Mouse (Mus musculus) hindbrain, embryonic 13.5 days (tissue): ENCODE results near the gene Cyct. TPM values are rescaled to one million over a fixed set of nuclear protein-coding genes. Genes with fewer than 3 reads are reported as not detected.

ENCODE experiments used
- ATAC-seq: fragments of 200-750 bp; cut with Nextera tagmentation; 2 replicates; pipeline ENCODE4 v1.8.0; 2017; ENCODE audit warnings: moderate TSS enrichment; ENCODE audit not compliant: low FRiP score
- H3K27ac ChIP-seq: fragments of 300-500 bp; sonication (generic); 2 replicates; pipeline ENCODE4 v1.5.1; 2015; ENCODE audit warnings: inconsistent platforms, mild to moderate bottlenecking, moderate library complexity
- H3K27me3 ChIP-seq: fragments of 300-500 bp; sonication (generic); 2 replicates; pipeline ENCODE4 v1.6.1; 2015; ENCODE audit warnings: mild to moderate bottlenecking, inconsistent platforms
- H3K36me3 ChIP-seq: fragments of 300-500 bp; sonication (generic); 2 replicates; pipeline ENCODE4 v1.6.1; 2015; ENCODE audit warnings: mild to moderate bottlenecking, inconsistent platforms
- H3K4me1 ChIP-seq: fragments of 300-500 bp; sonication (generic); replicated peaks from 2 replicates; pipeline ENCODE4 v1.6.1; 2015; ENCODE audit warnings: inconsistent platforms
- H3K4me2 ChIP-seq: fragments of 300-500 bp; sonication (generic); 2 replicates; pipeline ENCODE4 v1.6.1; 2015; ENCODE audit warnings: inconsistent platforms, mild to moderate bottlenecking, moderate library complexity
- H3K4me3 ChIP-seq: fragments of 300-500 bp; sonication (generic); 2 replicates; pipeline ENCODE4 v1.5.1; 2015; ENCODE audit warnings: mild to moderate bottlenecking, inconsistent platforms
- H3K9ac ChIP-seq: fragments of 300-500 bp; sonication (generic); 2 replicates; pipeline ENCODE4 v1.6.1; 2015; ENCODE audit warnings: mild to moderate bottlenecking, inconsistent platforms
- H3K9me3 ChIP-seq: fragments of 300-500 bp; sonication (generic); 2 replicates; pipeline ENCODE4 v1.6.1; 2016; ENCODE audit warnings: inconsistent platforms
- WGBS: fragments of 180-500 bp; shearing (Covaris S2); methylation state at CpG from one replicate; pipeline ENCODE4 v1.1.7; 2015; 5-methylcytosine and 5-hydroxymethylcytosine counted together
- polyA plus RNA-seq: library from polyadenylated mRNA; unstranded; fragments of >200 nt; fragmentation: Nextera tagmentation; extraction: Ambion mirVana; gene quantifications from 2 replicates; pipeline ENCODE4 v1.2.1, GENCODE M21; 2015

Cyct gene
- polyA plus RNA-seq, 1 experiment from 2014 or later: not detected

- Histone ChIP-seq H3K27ac (peak within 1 kb of the TSS; percentile 83), H3K4me3 (peak within 1 kb of the TSS; percentile 98), H3K36me3 (peaks cover 29% of the 10 kb centered on the region), H3K4me1 (peaks cover 18% of the 10 kb centered on the region), H3K4me2 (peak within 1 kb of the TSS; percentile 98), H3K9ac (peak within 1 kb of the TSS; percentile 94), H3K27me3 (no peaks in the 10 kb centered on the region), H3K9me3 (no peaks in the 10 kb centered on the region)
- WGBS: under 1% methylated on average over 61 of the region's 61 CpGs
- peak; percentile 91 for ATAC-seq
Measured at GRCm38 (mm10) chr2:76369821-76370655, 9.8 kb upstream of the Cyct start, which contains the start of gene Rbm45. Rbm45 (plus strand) TSS chr2:76369984.

- no peak overlapping the region for H3K4me3 ChIP-seq
- no peaks in the 10 kb centered on the region for H3K9me3 ChIP-seq
- H3K27me3 ChIP-seq: no peaks in the 10 kb centered on the region
- H3K36me3 ChIP-seq: peaks cover 19% of the 10 kb centered on the region
- H3K27ac ChIP-seq: no peak overlapping the region
- WGBS: 79% methylated on average over 13 of the region's 13 CpGs
- no peak overlapping the region for H3K9ac ChIP-seq
- H3K4me1 ChIP-seq: peaks cover 18% of the 10 kb centered on the region
- no peak for ATAC-seq
- H3K4me2 ChIP-seq: no peak overlapping the region
Measured at GRCm38 (mm10) chr2:76368861-76369660, 8.8 kb upstream of the Cyct start.

GRCm38 (mm10) chr2:76367188-76367922, 7.1 kb upstream of the Cyct start:
- Histone ChIP-seq H3K36me3 (peaks cover 5% of the 10 kb centered on the region), H3K4me3 (no peak overlapping the region), H3K27ac (no peak overlapping the region), H3K4me1 (peaks cover 18% of the 10 kb centered on the region), H3K27me3 (no peaks in the 10 kb centered on the region), H3K9ac (no peak overlapping the region), H3K9me3 (no peaks in the 10 kb centered on the region; the same call in 1 of the 2 replicates), H3K4me2 (no peak overlapping the region)
- no peak for ATAC-seq
- 16% methylated on average over 9 of the region's 9 CpGs for WGBS

- Histone ChIP-seq H3K4me1 (peaks cover 9% of the 10 kb centered on the region), H3K27ac (no peak overlapping the region), H3K9ac (no peak overlapping the region), H3K27me3 (no peaks in the 10 kb centered on the region), H3K4me2 (no peak overlapping the region), H3K9me3 (no peaks in the 10 kb centered on the region; the same call in 1 of the 2 replicates), H3K4me3 (no peak overlapping the region), H3K36me3 (no peaks in the 10 kb centered on the region)
- 74% methylated on average over 4 of the region's 4 CpGs for WGBS
- ATAC-seq: no peak
Measured at GRCm38 (mm10) chr2:76365811-76366210, 5.6 kb upstream of the Cyct start.

GRCm38 (mm10) chr2:76362111-76362510, 1.9 kb upstream of the Cyct start:
- Histone ChIP-seq H3K4me1 (no peaks in the 10 kb centered on the region), H3K9me3 (no peaks in the 10 kb centered on the region; the same call in 1 of the 2 replicates), H3K27me3 (no peaks in the 10 kb centered on the region), H3K9ac (no peak overlapping the region), H3K4me3 (no peak overlapping the region), H3K36me3 (no peaks in the 10 kb centered on the region), H3K27ac (no peak overlapping the region), H3K4me2 (no peak overlapping the region)
- WGBS: 63% methylated on average over 2 of the region's 2 CpGs
- no peak for ATAC-seq

- ATAC-seq: no peak
- H3K27me3 ChIP-seq: no peaks in the 10 kb centered on the region
- no peak overlapping the region for H3K9ac ChIP-seq
- 82% methylated on average over 6 of the region's 6 CpGs for WGBS
- no peak overlapping the region for H3K4me3 ChIP-seq
- no peaks in the 10 kb centered on the region for H3K4me1 ChIP-seq
- no peaks in the 10 kb centered on the region for H3K36me3 ChIP-seq
- no peak overlapping the region for H3K27ac ChIP-seq
- H3K4me2 ChIP-seq: no peak overlapping the region
- no peaks in the 10 kb centered on the region for H3K9me3 ChIP-seq
Measured at GRCm38 (mm10) chr2:76347839-76348238, 12.4 kb downstream of the Cyct start.

- no peak overlapping the region for H3K4me3 ChIP-seq
- peaks cover 9% of the 10 kb centered on the region for H3K4me1 ChIP-seq
- no peak overlapping the region for H3K4me2 ChIP-seq
- no peak overlapping the region for H3K27ac ChIP-seq
- ATAC-seq: no peak
- H3K9me3 ChIP-seq: no peaks in the 10 kb centered on the region
- H3K9ac ChIP-seq: no peak overlapping the region
- peaks cover 27% of the 10 kb centered on the region for H3K27me3 ChIP-seq
- 86% methylated on average over 9 of the region's 9 CpGs for WGBS
- no peaks in the 10 kb centered on the region for H3K36me3 ChIP-seq
Measured at GRCm38 (mm10) chr2:76342146-76342545, 18.1 kb downstream of the Cyct start.

- peaks cover 30% of the 10 kb centered on the region for H3K27me3 ChIP-seq
- H3K36me3 ChIP-seq: no peaks in the 10 kb centered on the region
- H3K4me2 ChIP-seq: peak within 1 kb of the TSS; percentile 95
- ATAC-seq: peak; percentile 77
- no peaks in the 10 kb centered on the region for H3K9me3 ChIP-seq
- H3K4me1 ChIP-seq: peaks cover 9% of the 10 kb centered on the region
- peak within 1 kb of the TSS; percentile 76 for H3K9ac ChIP-seq
- WGBS: 21% methylated on average over 41 of the region's 41 CpGs
- H3K4me3 ChIP-seq: peak within 1 kb of the TSS; percentile 51
- H3K27ac ChIP-seq: no peak within 1 kb of the TSS
Measured at GRCm38 (mm10) chr2:76338215-76339156, 21.8 kb downstream of the Cyct start, which contains the start of gene Pde11a. Pde11a (minus strand) TSS chr2:76338774.

- Histone ChIP-seq H3K27ac (no peak overlapping the region), H3K4me3 (no peak overlapping the region), H3K9ac (no peak overlapping the region), H3K4me2 (no peak overlapping the region), H3K4me1 (peaks cover 9% of the 10 kb centered on the region), H3K27me3 (peaks cover 24% of the 10 kb centered on the region), H3K9me3 (no peaks in the 10 kb centered on the region), H3K36me3 (no peaks in the 10 kb centered on the region)
- 86% methylated on average over 5 of the region's 5 CpGs for WGBS
- ATAC-seq: no peak
Measured at GRCm38 (mm10) chr2:76334596-76334995, 25.7 kb downstream of the Cyct start.

GRCm38 (mm10) chr2:76332161-76332805, 28.0 kb downstream of the Cyct start:
- no peaks in the 10 kb centered on the region for H3K9me3 ChIP-seq
- H3K9ac ChIP-seq: no peak overlapping the region
- WGBS: 82% methylated on average over 11 of the region's 11 CpGs
- H3K27me3 ChIP-seq: 0 out of 2 replicates have a peak, but pooled peaks cover 3% of the 10 kb centered on the region
- H3K4me3 ChIP-seq: no peak overlapping the region
- H3K4me2 ChIP-seq: no peak overlapping the region
- no peaks in the 10 kb centered on the region for H3K4me1 ChIP-seq
- no peak overlapping the region for H3K27ac ChIP-seq
- no peaks in the 10 kb centered on the region for H3K36me3 ChIP-seq
- no peak for ATAC-seq

GRCm38 (mm10) chr2:76330081-76330480, 30.2 kb downstream of the Cyct start:
- H3K27ac ChIP-seq: no peak overlapping the region
- no peaks in the 10 kb centered on the region for H3K27me3 ChIP-seq
- ATAC-seq: no peak
- H3K9ac ChIP-seq: no peak overlapping the region
- no peak overlapping the region for H3K4me3 ChIP-seq
- no peaks in the 10 kb centered on the region for H3K36me3 ChIP-seq
- H3K4me1 ChIP-seq: no peaks in the 10 kb centered on the region
- WGBS: 96% methylated on average over 5 of the region's 5 CpGs
- no peaks in the 10 kb centered on the region for H3K9me3 ChIP-seq
- H3K4me2 ChIP-seq: no peak overlapping the region
